Mouse (Mus musculus): ENCODE data around the gene Chd1l. TPM values are rescaled to one million over a fixed set of nuclear protein-coding genes. Genes with fewer than 3 reads are reported as not detected.

The Chd1l gene
- total RNA-seq, 2 experiments from 2014 or later, result 12.1 to 14.9 TPM

DNA sequence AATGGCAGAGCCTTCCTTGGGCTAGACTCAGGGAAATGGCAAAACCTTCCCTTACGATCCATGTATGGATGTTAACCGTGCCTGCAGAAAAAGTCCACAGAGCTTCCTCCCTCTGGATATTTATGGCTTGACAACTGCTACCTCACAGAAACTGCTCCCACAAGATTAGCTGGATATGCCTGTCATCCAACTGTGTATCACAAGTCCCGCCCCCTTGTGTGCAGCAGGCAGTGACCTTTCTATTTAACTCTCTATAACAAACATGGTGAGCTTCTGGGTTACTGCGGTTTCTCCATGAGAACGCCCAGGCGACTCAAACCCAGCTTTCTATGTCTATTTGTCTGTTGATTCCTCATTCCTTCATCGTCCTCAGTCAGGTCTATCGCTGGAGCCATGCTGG lies 7.9 kb upstream of the Chd1l start:
- DNase-seq, result no peak

DNA sequence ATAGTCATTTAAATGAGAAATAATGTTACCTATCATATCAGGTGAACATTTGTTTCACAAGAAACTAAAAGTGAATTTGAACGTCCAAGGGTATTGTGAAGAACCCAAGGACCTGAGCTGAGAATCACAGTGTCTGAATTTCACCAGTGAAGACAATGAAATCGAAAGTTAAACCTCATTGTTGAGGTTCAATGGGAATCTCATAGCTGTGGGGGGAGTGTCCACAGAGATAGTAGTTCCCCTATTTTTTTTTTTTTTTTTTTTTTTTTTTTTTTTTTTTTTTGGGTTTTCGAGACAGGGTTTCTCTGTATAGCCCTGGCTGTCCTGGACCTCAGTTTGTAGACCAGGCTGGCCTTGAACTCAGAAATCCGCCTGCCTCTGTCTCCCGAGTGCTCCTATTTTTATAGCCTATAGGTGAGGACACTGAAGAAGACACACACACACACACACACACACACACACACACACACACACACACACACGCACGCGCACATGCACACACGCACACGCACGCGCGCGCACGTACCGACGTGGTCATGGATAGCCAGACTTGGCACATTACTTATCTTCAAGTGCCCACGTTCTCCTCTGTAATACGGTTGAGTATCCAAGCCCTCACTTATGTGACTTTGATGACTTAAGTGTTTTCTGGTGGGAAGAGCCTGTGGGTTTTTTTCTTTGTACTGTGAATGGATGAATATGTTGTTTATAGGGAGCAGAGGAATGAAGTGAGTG lies 7.3 kb upstream of the Chd1l start:
- no peak for DNase-seq

GRCm38 (mm10) chr3:97615933-97616332 lies 5.9 kb upstream of the Chd1l start:
- no peak for DNase-seq

DNA sequence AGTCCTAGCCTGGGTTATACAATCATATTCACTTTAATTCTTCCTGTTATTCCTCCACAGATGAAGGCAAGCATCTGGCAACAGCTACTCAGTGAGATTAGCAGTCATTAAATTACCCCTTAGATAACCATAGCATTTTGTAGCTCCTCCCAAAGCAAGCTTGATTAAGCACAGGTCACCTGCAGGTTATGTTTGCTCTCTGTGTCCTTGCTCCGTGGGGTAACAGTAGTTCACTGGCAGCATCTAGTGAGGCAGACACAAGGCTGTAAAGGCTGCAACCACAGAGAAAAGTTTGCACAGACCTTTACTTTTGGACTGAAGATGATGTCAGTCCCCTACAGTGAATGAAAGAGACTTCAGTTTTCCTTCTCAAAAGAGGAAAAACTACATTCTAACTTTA lies 5.2 kb upstream of the Chd1l start:
- DNase-seq, result no peak

- no peak for DNase-seq
These were observed 1.0 kb upstream of the Chd1l start for GRCm38 (mm10) chr3:97611021-97611420.

DNA sequence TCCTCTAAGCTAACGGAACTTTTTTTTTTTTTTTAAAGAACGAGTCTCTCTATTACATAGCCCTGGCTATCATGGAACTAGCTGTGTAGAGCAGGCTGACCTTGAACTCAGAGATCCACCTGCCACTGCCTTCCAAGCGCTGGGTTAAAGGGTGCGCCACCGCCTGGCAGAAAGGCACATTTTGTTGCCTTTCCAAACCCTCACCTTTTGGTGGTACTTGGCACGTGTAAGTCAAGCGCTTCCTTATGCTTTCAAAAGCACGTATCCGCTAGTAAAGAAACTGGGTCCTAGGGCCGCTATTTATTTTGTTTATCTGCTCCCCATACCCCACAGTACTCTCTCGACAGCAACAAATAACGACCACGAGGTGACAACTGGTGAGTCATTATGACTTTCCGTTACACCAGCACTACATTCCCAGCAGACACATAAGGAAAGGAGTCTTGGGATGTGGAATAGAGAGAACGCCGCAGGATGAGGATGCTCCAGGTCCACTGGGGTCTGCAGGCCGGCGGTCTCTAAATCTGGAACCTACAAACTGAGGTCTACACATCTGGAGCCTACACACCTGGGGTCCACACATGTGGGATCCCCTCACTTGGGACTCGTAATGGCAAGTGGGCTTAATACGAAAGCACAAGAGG lies 680 bp downstream of the Chd1l start:
- peak; percentile 54 for DNase-seq

GRCm38 (mm10) chr3:97600050-97600832 lies 9.8 kb downstream of the Chd1l start:
- no peak for DNase-seq

- no peak for DNase-seq
These were observed 13.2 kb downstream of the Chd1l start for GRCm38 (mm10) chr3:97596796-97597195.

GRCm38 (mm10) chr3:97595066-97595465 lies 14.9 kb downstream of the Chd1l start:
- no peak for DNase-seq

DNA sequence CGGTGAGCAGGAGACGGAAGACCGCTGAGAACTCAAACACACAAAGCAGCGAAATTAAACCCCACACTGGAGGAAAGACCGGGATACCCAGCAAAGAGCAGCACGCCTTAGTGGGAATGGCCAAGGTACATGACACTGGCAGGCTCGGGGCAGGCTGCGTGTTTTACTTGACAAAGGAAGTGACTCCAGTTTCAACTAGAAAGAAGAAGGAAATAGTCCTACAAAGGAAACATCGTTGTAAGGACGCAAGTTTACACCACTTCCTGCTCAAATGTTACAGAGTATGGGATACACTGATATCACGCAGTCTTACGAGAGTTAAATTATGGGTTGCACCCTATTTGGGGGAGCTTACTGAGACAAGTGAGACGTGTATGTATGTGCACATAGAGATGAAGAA lies 15.9 kb downstream of the Chd1l start:
- no peak for DNase-seq

DNA sequence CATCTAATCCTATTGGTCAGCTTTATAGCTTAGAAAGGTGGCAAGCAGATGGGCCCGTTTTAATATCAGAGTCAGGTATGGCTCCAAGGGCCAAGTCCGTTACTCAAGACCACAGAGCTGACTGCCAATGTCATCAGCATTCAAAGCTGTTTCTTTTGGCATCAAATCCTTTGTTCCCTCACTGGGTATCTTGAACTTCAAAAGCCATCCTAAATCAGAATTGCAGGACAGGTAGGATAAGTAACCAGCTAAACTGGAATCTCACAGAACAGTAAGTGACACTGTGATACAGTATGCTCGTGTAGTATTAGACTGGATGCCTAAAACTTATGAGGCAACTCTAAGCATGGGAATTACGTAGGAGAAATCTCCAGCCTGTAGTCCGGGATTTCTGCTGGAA lies 16.9 kb downstream of the Chd1l start:
- DNase-seq, result no peak

- DNase-seq, result no peak
These were observed 19.3 kb downstream of the Chd1l start for GRCm38 (mm10) chr3:97590699-97591098.

DNA sequence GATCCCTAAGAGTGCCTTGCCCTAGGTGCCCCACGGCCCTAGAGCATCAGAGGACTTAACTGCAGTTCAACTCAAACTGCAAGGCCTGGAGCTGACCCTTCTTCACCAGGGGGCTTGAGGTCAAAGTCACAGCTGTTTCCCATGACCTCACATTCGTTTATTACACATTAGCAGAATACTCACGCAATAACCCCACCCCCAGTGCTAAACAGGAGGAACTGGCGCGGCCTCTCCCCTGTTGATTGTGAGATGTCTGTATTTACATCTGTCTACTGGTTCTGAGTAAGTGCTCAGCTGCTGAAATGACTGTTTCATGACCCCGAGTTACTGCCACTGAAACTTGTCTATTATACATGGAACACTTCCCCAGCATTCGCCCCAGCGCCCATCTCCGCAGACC lies 22.3 kb downstream of the Chd1l start:
- DNase-seq, result no peak

- DNase-seq, result peak; percentile 85
These were observed 24.4 kb downstream of the Chd1l start for GRCm38 (mm10) chr3:97585383-97586160.

- DNase-seq, result no peak
These were observed 36.2 kb downstream of the Chd1l start for GRCm38 (mm10) chr3:97573807-97574206.

GRCm38 (mm10) chr3:97564588-97564987 lies 45.4 kb downstream of the Chd1l start:
- DNase-seq, result no peak

- DNase-seq, result no peak
These were observed 51.4 kb downstream of the Chd1l start for GRCm38 (mm10) chr3:97558554-97558953.

- no peak for DNase-seq
These were observed 63.8 kb downstream of the Chd1l start for GRCm38 (mm10) chr3:97546205-97546604.

- no peak for DNase-seq
These were observed 69.8 kb downstream of the Chd1l start for GRCm38 (mm10) chr3:97540171-97540570.

DNA sequence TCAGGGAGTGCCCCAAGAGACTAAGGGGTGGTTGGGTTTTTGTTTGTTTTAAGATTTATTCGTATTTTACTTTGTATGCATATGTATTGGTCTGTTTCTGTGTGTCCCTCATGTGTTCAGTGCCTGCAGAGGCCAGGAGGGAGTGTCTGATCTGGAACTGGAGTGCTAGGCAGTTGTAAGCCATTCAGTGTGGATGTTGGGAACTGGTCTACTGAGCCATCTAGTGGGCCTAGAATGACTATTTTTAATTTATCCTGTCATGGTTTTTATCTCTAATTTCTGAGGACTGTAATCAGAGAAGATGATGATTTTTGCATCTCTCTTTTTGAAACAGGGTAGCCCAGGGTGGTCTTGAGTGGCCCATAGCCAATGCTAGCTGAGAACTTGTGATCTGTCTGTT lies 71.4 kb downstream of the Chd1l start:
- DNase-seq, result no peak

GRCm38 (mm10) chr3:97537006-97537405 lies 73.0 kb downstream of the Chd1l start:
- no peak for DNase-seq

DNA sequence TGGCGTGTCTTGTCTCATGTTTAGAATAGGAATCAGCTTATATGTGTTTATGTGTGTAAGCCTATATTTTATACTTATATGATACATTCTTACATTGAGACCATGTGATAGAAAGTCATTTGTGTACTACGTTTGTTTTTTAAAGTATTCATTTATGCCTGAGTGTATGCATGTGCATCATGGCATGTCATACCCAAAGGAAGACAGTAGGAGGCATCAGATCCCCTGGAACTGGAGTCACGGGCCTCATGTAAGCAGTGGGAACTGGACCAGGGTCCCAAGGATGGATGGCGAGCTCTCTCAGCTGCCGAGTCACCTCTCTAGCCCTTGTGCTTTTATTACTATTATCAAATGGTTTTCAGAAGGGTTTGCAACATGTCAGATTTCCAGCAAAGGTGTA lies 74.3 kb downstream of the Chd1l start:
- no peak for DNase-seq

DNA sequence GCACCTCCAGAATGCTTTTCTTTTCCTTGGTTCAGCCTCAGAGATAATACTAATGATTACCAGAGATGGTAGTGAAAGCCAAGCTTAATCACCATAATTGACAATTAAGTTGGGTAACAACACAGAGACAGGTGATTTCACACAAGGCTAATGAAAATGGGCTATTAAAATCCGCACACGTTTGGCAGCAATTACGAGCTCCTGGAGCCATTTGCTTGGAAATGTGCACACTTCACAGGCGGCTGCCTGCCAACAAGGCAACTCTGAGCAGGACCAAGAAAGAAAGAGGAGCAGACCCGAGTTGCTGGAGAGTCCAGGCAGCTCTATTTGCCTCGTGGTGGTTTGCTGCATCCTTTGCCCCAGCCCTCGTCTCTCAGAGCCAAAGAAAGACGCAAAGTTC lies 84.5 kb downstream of the Chd1l start:
- peak; percentile 4 for DNase-seq

Measured in adrenal gland, postnatal 10 days (tissue).